Mouse (Mus musculus) neural tube, embryonic 13.5 days (tissue): ENCODE measurements at regions not wholly inside any gene's neighbourhood (a gene's known extent, or its start where the extent isn't known, plus 50 kb on each side); places are given as distances from the start of the nearest gene placed in this dataset.

Experiments used
- ATAC-seq: fragments of 200-750 bp; cut with Nextera tagmentation; 2 replicates; pipeline ENCODE4 v1.8.0; 2017; ENCODE audit warnings: low read depth, mild to moderate bottlenecking, moderate TSS enrichment, moderate library complexity
- H3K27ac ChIP-seq: fragments of 300-500 bp; sonication (generic); replicated peaks from 2 replicates; pipeline ENCODE4 v1.5.1; 2015; ENCODE audit warnings: moderate library complexity, mild to moderate bottlenecking, inconsistent platforms
- H3K27me3 ChIP-seq: fragments of 300-500 bp; sonication (generic); 2 replicates; pipeline ENCODE4 v1.6.1; 2015; ENCODE audit warnings: mild to moderate bottlenecking, inconsistent platforms
- H3K36me3 ChIP-seq: fragments of 300-500 bp; sonication (generic); 2 replicates; pipeline ENCODE4 v1.6.1; 2015; ENCODE audit warnings: mild to moderate bottlenecking, inconsistent platforms
- H3K4me1 ChIP-seq: fragments of 300-500 bp; sonication (generic); replicated peaks from 2 replicates; pipeline ENCODE4 v1.6.1; 2015; ENCODE audit warnings: inconsistent platforms
- H3K4me2 ChIP-seq: fragments of 300-500 bp; sonication (generic); 2 replicates; pipeline ENCODE4 v1.6.1; 2015; ENCODE audit warnings: inconsistent platforms, mild to moderate bottlenecking, moderate library complexity
- H3K4me3 ChIP-seq: fragments of 300-500 bp; sonication (generic); 2 replicates; pipeline ENCODE4 v1.5.1; 2015; ENCODE audit warnings: mild to moderate bottlenecking, inconsistent platforms
- H3K9ac ChIP-seq: fragments of 300-500 bp; sonication (generic); 2 replicates; pipeline ENCODE4 v1.6.1; 2015; ENCODE audit warnings: moderate library complexity, mild to moderate bottlenecking, inconsistent platforms
- H3K9me3 ChIP-seq: fragments of 300-500 bp; sonication (generic); 2 replicates; pipeline ENCODE4 v1.6.1; 2016; ENCODE audit warnings: inconsistent platforms
- WGBS: fragments of 180-500 bp; shearing (Covaris S2); methylation state at CpG from one replicate; pipeline ENCODE4 v1.1.7; 2015; 5-methylcytosine and 5-hydroxymethylcytosine counted together

GRCm38 (mm10) chr9:61268681-61269080 is 103.5 kb upstream of the Tle3 start:
- peaks cover 6% of the 10 kb centered on the region; the same call in 1 of the 2 replicates for H3K4me1 ChIP-seq
- H3K9ac ChIP-seq, result no peak overlapping the region
- H3K27me3 ChIP-seq, result peaks cover 15% of the 10 kb centered on the region; the same call in 1 of the 2 replicates
- no peaks in the 10 kb centered on the region for H3K9me3 ChIP-seq
- no peak overlapping the region for H3K4me3 ChIP-seq
- H3K27ac ChIP-seq, result no peak overlapping the region
- ATAC-seq, result no peak
- 79% methylated on average over 2 of the region's 2 CpGs for WGBS
- H3K4me2 ChIP-seq, result no peak overlapping the region
- H3K36me3 ChIP-seq, result no peaks in the 10 kb centered on the region

DNA sequence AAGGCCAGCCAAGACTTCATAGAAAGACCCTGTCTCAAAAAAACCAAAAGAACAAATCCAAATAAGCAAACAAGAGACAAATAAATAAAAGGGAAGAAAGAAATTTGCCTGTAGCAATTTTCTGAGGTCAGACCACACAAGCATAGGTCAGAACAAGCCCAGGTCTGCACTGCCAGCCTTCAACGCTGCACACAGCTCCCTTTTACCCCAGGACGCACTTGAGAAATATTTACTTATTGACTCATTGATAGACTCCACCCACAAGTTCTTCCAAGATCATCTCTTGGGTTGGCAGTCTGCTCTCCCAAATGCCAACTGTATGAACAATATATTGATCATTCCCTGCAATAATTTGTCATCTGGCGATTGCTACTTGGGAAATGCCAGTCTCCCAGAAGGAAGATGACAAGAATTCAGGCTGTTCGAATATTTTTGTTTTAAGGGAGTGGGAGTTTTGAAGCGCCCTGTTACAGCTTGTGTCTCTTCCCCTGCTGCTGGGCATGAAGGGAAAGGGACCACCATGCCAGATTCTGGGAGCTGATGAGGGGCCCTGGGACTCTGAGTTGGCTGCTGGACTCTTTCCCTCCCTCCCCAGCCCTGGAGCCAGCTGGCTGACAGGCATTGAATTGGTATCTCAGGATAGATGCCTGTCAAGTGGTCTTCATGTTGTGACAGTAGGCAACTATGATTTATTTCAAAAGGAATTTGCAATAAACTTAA is 102.9 kb upstream of the Tle3 start:
- H3K27me3 ChIP-seq, result peaks cover 17% of the 10 kb centered on the region; the same call in 1 of the 2 replicates
- no peaks in the 10 kb centered on the region for H3K9me3 ChIP-seq
- H3K27ac ChIP-seq, result no peak overlapping the region
- peaks cover 6% of the 10 kb centered on the region; the same call in 1 of the 2 replicates for H3K4me1 ChIP-seq
- 85% methylated on average over 5 of the region's 5 CpGs for WGBS
- H3K36me3 ChIP-seq, result no peaks in the 10 kb centered on the region
- no peak overlapping the region for H3K4me2 ChIP-seq
- no peak overlapping the region for H3K4me3 ChIP-seq
- ATAC-seq, result no peak
- H3K9ac ChIP-seq, result no peak overlapping the region

GRCm38 (mm10) chr9:61271243-61271642 is 100.9 kb upstream of the Tle3 start:
- no peak overlapping the region for H3K9ac ChIP-seq
- ATAC-seq, result no peak
- peaks cover 6% of the 10 kb centered on the region; the same call in 1 of the 2 replicates for H3K4me1 ChIP-seq
- H3K4me2 ChIP-seq, result no peak overlapping the region
- WGBS, result 89% methylated on average over 1 of the region's 1 CpGs
- no peaks in the 10 kb centered on the region for H3K9me3 ChIP-seq
- peaks cover 25% of the 10 kb centered on the region; the same call in 1 of the 2 replicates for H3K27me3 ChIP-seq
- H3K36me3 ChIP-seq, result no peaks in the 10 kb centered on the region
- no peak overlapping the region for H3K27ac ChIP-seq
- no peak overlapping the region for H3K4me3 ChIP-seq

- H3K4me2 ChIP-seq, result no peak overlapping the region
- H3K9ac ChIP-seq, result no peak overlapping the region
- H3K9me3 ChIP-seq, result no peaks in the 10 kb centered on the region
- peaks cover 6% of the 10 kb centered on the region; the same call in 1 of the 2 replicates for H3K4me1 ChIP-seq
- H3K27ac ChIP-seq, result no peak overlapping the region
- no peaks in the 10 kb centered on the region for H3K36me3 ChIP-seq
- H3K4me3 ChIP-seq, result no peak overlapping the region
- no peak for ATAC-seq
- peaks cover 25% of the 10 kb centered on the region; the same call in 1 of the 2 replicates for H3K27me3 ChIP-seq
- 74% methylated on average over 5 of the region's 5 CpGs for WGBS
Observed at GRCm38 (mm10) chr9:61271769-61272352, 100.3 kb upstream of the Tle3 start.

- no peak overlapping the region for H3K4me3 ChIP-seq
- no peaks in the 10 kb centered on the region for H3K36me3 ChIP-seq
- H3K27me3 ChIP-seq, result peaks cover 19% of the 10 kb centered on the region; the same call in 1 of the 2 replicates
- ATAC-seq, result no peak
- no peak overlapping the region for H3K27ac ChIP-seq
- peaks cover 19% of the 10 kb centered on the region for H3K4me1 ChIP-seq
- H3K9ac ChIP-seq, result no peak overlapping the region
- 85% methylated on average over 9 of the region's 9 CpGs for WGBS
- no peak overlapping the region for H3K4me2 ChIP-seq
- H3K9me3 ChIP-seq, result no peaks in the 10 kb centered on the region
Observed at GRCm38 (mm10) chr9:61274020-61274419, 98.1 kb upstream of the Tle3 start.

DNA sequence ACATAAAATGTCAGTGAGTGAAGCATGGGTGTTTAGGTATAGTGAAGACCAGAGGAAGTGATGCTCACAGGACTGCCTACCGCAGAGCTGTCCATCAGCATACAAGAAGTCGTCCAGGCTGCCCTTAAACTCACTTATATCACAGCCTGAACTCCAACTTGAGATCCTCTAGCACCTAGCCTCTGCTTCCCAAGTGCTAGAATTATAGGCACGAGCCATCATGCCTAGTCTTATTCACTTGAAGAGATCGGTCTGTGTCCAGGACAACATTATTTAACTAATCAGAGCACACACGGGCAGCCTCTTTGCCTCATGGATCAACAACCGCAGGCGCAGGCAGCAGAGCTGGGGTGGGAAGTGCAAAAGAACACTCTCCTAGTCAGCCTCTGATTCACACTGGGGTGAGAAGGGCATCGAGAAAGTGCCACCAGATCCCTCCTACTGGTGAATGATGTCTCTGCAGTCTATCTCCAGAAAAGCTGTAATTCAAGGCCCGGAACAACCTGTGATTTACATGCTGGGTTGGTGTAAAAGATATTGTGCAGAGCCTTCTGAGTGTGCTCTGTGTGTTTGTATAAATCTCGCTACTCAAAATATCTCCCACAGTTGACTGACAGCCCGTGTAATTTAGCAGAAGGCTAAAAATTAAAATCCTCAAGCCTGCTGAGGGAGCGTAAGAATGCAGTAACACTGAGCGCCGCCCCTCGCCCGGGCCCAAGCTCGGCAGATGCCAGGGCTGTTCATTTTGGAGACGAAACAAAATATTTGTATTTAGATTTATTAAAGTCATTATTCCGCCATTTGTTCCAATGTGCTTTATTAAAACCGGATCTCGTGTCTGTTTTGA is 94.6 kb upstream of the Tle3 start:
- WGBS, result 8% methylated on average over 21 of the region's 21 CpGs
- Histone ChIP-seq H3K9ac (0 out of 2 replicates have a peak overlapping the region, but pooled peaks have one; percentile 23), H3K27ac (peak overlapping the region; percentile 61), H3K4me1 (peaks cover 42% of the 10 kb centered on the region), H3K9me3 (no peaks in the 10 kb centered on the region), H3K4me3 (no peak overlapping the region), H3K4me2 (peak overlapping the region; percentile 41), H3K36me3 (no peaks in the 10 kb centered on the region), H3K27me3 (peaks cover 33% of the 10 kb centered on the region)
- peak; percentile 51; the same call in 1 of the 2 replicates for ATAC-seq

GRCm38 (mm10) chr9:61278216-61278758 is 93.9 kb upstream of the Tle3 start:
- Histone ChIP-seq H3K9ac (0 out of 2 replicates have a peak overlapping the region, but pooled peaks have one; percentile 2), H3K27ac (peak overlapping the region; percentile 61; the same call in 1 of the 2 replicates), H3K27me3 (peaks cover 39% of the 10 kb centered on the region), H3K36me3 (no peaks in the 10 kb centered on the region), H3K9me3 (no peaks in the 10 kb centered on the region), H3K4me3 (no peak overlapping the region), H3K4me1 (peaks cover 42% of the 10 kb centered on the region), H3K4me2 (peak overlapping the region; percentile 41)
- 15% methylated on average over 12 of the region's 12 CpGs for whole genome bisulfite sequencing
- ATAC-seq, result peak; percentile 25; the same call in 1 of the 2 replicates

GRCm38 (mm10) chr9:61279044-61279543 is 93.1 kb upstream of the Tle3 start:
- Histone ChIP-seq H3K27me3 (peaks cover 47% of the 10 kb centered on the region), H3K36me3 (no peaks in the 10 kb centered on the region), H3K4me2 (no peak overlapping the region), H3K4me1 (peaks cover 42% of the 10 kb centered on the region), H3K9ac (no peak overlapping the region), H3K9me3 (no peaks in the 10 kb centered on the region), H3K4me3 (no peak overlapping the region), H3K27ac (peak overlapping the region; percentile 43; the same call in 1 of the 2 replicates)
- ATAC-seq, result peak; percentile 66
- 6% methylated on average over 9 of the region's 9 CpGs for WGBS

- Histone ChIP-seq H3K9me3 (no peaks in the 10 kb centered on the region), H3K27me3 (peaks cover 52% of the 10 kb centered on the region), H3K9ac (no peak overlapping the region), H3K4me2 (no peak overlapping the region), H3K27ac (no peak overlapping the region), H3K4me3 (no peak overlapping the region), H3K4me1 (peaks cover 46% of the 10 kb centered on the region), H3K36me3 (no peaks in the 10 kb centered on the region)
- no peak for ATAC-seq
- 55% methylated on average over 12 of the region's 12 CpGs for WGBS
Observed at GRCm38 (mm10) chr9:61280856-61281582, 91.1 kb upstream of the Tle3 start.

DNA sequence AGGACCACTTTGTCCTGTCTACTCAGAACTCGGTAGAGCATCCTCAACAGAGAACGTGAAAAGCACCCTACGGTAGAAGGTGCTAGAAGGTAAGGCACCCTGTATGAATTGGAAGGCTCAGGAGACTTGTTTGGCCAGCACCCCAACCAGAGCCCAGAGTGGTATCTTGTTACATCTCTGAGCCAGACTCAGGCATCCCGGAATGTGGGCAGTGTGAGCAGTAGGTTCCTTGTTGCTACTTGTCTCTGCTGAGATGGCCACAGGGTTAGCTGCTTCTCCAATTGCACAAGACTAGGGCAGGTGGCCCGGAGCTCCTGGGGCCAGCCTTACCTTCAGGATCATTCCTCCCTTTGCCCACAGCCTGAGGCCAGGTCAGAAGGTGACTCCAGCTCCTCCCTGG is 88.9 kb upstream of the Tle3 start:
- H3K36me3 ChIP-seq, result no peaks in the 10 kb centered on the region
- no peak overlapping the region for H3K27ac ChIP-seq
- no peak overlapping the region for H3K4me3 ChIP-seq
- H3K27me3 ChIP-seq, result peaks cover 52% of the 10 kb centered on the region
- peaks cover 34% of the 10 kb centered on the region for H3K4me1 ChIP-seq
- H3K9ac ChIP-seq, result no peak overlapping the region
- no peak overlapping the region for H3K4me2 ChIP-seq
- no peak for ATAC-seq
- H3K9me3 ChIP-seq, result peaks cover 10% of the 10 kb centered on the region
- 86% methylated on average over 5 of the region's 5 CpGs for WGBS
